Mouse (Mus musculus): Measurements from ENCODE around the gene Cyfip2.

- TF ChIP-seq POLR2A (IDR thresholded peaks at IDR 0.05; ENCODE audit: extremely low read depth, insufficient read depth, low read length) (no peak), CTCF (IDR thresholded peaks at IDR 0.05; ENCODE audit: extremely low read depth, insufficient read depth, low read length) (no peak)
These were observed 19.6 kb upstream of the Cyfip2 start for GRCm38 (mm10) chr11:46332217-46332616.
